Mouse (Mus musculus) skeletal muscle tissue, adult 2 months (tissue): ENCODE data around the gene Colgalt2.
"Not testable (repeated sequence)": the region's sequence is repeated elsewhere in the genome, so short reads cannot be mapped to it uniquely, and the experiment has no call there.

Experiments used
- DNase-seq: peaks from one replicate; pipeline ENCODE4 v3.0.0-alpha.2; 2012; ENCODE audit warnings: low read depth, low spot score

Gene Colgalt2

GRCm38 (mm10) chr1:152399790-152400555, at the start of gene Colgalt2:
Gene Colgalt2 (plus strand): TSS chr1:152399830.
- DNase-seq = no peak

GRCm38 (mm10) chr1:152356721-152357120, 42.9 kb upstream of the Colgalt2 start:
- DNase-seq = no peak

GRCm38 (mm10) chr1:152368311-152369088, 31.1 kb upstream of the Colgalt2 start:
- DNase-seq = no peak

GRCm38 (mm10) chr1:152369139-152369538, 30.5 kb upstream of the Colgalt2 start:
- DNase-seq = peak; percentile 56

GRCm38 (mm10) chr1:152378311-152378710, 21.3 kb upstream of the Colgalt2 start:
- DNase-seq = no peak

- DNase-seq = no peak
Measured at GRCm38 (mm10) chr1:152384589-152384988, 15.0 kb upstream of the Colgalt2 start.

GRCm38 (mm10) chr1:152385693-152386092, 13.9 kb upstream of the Colgalt2 start:
- DNase-seq = not testable (repeated sequence)

GRCm38 (mm10) chr1:152386188-152386835, 13.3 kb upstream of the Colgalt2 start, which contains the start of gene Tsen15:
Gene Tsen15 (minus strand): TSS chr1:152386688.
- peak; percentile 40 for DNase-seq

- DNase-seq = no peak
Measured at GRCm38 (mm10) chr1:152389271-152389670, 10.4 kb upstream of the Colgalt2 start.

GRCm38 (mm10) chr1:152394137-152394536, 5.5 kb upstream of the Colgalt2 start:
- DNase-seq = no peak

GRCm38 (mm10) chr1:152394956-152395515, 4.6 kb upstream of the Colgalt2 start:
- no peak for DNase-seq

- DNase-seq = no peak
Measured at GRCm38 (mm10) chr1:152398708-152399107, 922 bp upstream of the Colgalt2 start.

GRCm38 (mm10) chr1:152400556-152401540, 1.2 kb downstream of the Colgalt2 start:
- peak; percentile 78 for DNase-seq

GRCm38 (mm10) chr1:152407021-152407946, 7.7 kb downstream of the Colgalt2 start:
- DNase-seq = no peak

- DNase-seq = no peak
Measured at GRCm38 (mm10) chr1:152409356-152409755, 9.7 kb downstream of the Colgalt2 start.

- DNase-seq = no peak
Measured at GRCm38 (mm10) chr1:152410657-152411056, 11.0 kb downstream of the Colgalt2 start.

- DNase-seq = no peak
Measured at GRCm38 (mm10) chr1:152413116-152413515, 13.5 kb downstream of the Colgalt2 start.

- peak; percentile 36 for DNase-seq
Measured at GRCm38 (mm10) chr1:152413961-152414360, 14.3 kb downstream of the Colgalt2 start.

GRCm38 (mm10) chr1:152414451-152414850, 14.8 kb downstream of the Colgalt2 start:
- DNase-seq = peak; percentile 72
